Mouse (Mus musculus) stomach, postnatal 0 days (tissue): ENCODE measurements around the gene Cenpp.

Source experiments
- CTCF ChIP-seq: IDR thresholded peaks from 2 replicates; pipeline ENCODE4 v1.5.1; 2016; ENCODE audit warnings: antibody characterized with exemption, low read depth, mild to moderate bottlenecking, moderate library complexity
- EP300 ChIP-seq: optimal IDR thresholded peaks from 2 replicates; pipeline ENCODE3; 2016; ENCODE audit warnings: antibody characterized with exemption

- TF ChIP-seq CTCF (no peak), EP300 (no peak)
Measured at GRCm38 (mm10) chr13:49470806-49471205, 181.8 kb downstream of the Cenpp start.
